Mouse (Mus musculus) frontal cortex, postnatal 10 days (tissue): Measurements from ENCODE around the gene Clmn.

Experiments used
- DNase-seq, 2 experiments: peaks; one replicate each; pipeline ENCODE4 v3.0.0; 2022; ENCODE audit warnings: low spot score in 2 of 2, mixed read lengths in 1 of 2

The Clmn gene

DNA sequence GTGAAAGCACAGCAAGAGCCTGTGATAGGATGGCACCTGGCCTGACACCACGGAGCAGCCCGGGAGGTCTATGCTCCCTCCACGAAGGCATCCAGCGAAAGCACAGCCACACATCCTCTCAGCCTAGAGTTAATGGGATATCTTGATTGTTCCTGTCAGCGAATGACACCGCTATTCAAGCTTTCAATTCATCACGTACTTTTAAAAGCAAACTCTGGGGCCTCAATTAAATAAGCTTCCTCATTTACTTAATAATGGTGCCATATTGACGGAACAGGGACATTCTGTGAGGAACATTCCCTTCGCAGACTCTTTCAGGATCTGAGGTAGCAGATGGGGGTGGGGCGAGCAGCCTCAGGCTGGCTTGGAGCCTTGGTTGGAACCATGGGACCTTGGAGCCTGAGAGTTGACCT lies 14.7 kb upstream of the Clmn start:
- no peak for DNase-seq

DNA sequence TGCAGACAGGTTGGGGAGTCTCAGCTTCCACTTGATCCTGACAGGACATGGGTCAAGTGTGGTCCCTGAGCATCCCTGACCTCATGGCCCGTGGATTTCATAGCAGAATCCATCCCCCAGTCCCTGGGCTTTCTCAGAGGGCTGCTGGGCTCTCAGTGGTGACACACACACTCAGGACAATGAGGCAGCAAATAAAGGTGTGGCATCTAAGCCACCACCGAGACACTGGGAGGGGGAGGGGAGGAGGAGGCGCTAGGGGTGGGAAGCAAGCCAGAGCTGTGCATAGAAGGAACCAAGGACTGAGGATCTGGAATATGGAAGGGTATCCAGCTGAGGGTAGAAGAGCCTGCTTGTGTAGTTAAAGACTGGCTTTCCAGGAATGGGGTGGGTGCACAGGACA lies 11.2 kb upstream of the Clmn start:
- DNase-seq, result no peak

DNA sequence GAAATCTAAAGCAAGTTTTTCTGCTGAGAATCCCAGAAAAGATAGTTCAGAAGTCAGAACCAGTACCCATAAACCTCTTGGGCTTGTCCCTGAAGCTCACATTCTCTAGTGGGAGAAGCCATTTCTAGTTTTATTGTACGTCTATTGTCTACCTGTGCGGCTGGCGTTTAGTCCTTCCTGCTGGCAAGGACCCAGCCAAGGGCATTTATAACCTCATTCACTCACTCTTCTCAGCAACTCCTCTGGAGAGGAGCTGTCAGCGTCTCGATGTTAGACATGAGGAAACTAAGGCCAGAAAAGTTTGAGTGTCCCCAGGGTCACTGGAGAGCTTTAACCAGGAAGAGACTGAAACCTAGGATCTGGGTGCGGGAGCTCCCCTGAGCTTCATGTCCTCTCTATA lies 7.1 kb upstream of the Clmn start:
- no peak for DNase-seq

DNA sequence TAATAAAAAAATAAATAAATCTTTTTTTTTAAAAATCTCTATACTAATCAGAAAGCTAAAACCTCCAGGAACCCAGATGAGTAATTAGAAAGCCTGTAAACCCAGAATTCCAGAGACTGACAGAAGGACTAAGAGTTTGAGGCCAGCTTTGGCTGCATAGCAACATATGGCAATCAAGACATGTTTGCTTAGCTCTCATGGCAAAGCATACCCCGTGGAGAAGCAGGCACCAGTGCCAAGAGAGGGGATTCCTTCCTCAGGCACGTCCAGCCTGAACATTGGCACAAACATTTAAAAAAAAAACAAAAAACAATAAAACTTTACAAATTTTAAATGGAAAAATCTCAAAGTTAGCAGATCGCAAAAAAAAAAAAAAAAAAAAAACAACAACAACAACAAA lies 4.9 kb upstream of the Clmn start:
- DNase-seq, result no peak

DNA sequence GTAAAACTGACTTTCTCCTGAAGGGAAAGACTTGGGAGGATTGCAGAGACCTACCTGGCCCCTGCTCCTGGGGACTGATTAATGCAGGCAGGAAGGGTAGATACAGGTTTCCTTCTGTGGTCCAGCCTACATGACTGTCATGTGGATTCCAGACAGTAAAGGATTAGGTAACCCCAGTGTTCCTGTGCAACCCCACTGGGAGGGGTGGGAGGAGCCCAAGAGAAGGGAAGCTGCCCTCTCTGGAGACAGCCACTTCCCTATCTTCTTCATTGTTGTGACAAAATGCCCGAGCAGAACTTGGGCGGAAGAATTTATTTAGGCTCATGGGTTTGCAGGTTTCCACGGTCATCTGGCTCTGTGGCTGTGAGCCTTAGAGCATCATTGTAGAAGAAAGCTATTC lies 3.6 kb upstream of the Clmn start:
- DNase-seq, result no peak

DNA sequence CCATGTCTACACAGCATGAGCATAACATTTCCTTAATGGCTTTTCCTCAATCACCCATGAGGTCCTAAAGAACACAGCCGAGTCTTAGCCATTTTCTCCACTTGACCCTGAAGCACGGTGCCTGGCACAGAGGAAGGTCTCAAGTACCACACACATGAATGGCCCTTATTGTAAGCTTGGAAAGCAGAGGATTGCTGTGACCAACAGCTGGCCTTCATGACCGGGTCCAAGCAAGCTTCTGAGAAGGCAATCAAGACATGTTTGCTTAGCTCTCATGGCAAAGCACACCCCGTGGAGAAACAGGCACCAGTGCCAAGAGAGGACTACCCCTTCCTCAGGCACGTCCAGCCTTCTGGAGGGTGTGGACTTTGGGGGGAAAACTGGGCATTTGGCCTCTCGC lies 3.0 kb upstream of the Clmn start:
- no peak for DNase-seq

DNA sequence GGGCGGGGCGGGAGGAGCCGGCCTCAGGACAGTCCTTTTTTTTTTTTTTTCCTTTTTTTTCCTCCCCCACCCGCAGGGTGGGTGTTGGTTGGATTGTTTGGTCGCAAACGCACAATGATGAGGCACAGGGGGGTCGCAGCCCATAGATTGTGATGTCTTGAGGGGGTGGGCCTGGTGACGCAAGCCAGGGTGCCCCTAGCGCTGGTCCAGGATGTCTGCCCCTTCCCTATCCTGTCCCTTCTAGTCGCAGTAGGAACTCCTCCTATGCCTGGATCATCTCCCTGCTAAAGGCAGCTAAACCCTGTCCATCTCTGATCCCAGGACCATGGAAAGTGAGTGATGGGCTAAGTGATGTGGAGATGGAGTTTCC lies 275 bp upstream of the Clmn start:
- no peak for DNase-seq

DNA sequence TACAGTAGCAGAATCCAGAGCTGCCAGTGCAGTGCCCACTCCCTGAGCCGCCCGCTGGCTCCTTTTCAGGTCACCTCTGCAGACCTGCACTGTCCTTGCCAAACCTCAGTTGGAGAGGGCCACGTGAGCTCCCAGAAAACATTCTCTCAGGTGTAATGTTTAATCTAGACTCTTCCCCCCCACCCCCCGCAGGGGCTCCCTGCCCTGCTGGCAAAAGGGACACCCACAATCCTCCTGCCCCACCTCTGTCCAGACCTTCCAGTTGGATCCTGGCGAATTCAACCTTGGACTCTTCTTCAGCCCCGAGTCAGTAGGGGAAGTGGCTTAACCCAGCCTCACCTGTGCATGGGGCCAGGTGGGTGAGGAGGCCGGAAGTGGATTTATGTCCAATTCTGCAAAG lies 1.2 kb downstream of the Clmn start:
- no peak for DNase-seq

DNA sequence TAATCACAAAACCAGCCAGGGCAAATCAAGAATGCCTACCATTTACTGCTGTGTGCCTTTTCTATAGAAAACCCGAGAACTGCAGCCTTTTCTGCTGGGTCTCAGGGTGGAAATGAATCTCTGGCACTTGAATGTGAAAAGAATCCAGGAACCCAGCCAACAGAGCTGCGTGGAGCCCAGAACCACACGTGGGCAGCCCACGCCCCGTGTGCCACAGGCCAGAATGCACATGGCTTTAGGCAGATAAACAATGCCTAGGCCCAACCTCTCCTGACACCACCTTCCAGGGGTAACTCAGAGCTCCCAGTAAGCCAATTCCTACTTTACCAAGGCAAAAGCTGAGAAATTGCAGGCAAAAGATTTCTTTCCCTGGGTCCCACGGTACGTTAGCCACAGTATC lies 5.7 kb downstream of the Clmn start:
- DNase-seq, result no peak

DNA sequence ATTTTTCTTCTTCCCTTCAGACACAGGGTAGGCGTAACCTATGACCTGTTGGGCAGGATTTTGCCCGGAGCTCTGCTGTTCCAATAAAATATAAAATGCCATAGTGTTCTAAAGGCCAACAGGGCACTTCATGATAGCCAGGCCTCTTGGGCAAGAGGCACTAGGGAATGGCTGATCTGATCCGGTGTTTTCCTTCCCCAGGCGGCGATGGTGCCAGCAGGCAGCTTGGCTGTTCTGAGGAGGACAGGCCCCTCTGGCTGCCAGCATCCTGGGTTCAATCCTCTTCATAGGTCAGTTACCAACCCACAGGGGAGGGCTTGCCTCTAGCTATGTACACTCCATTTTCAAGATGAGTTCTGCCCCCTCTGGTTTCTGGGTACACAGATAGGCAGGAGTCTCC lies 6.1 kb downstream of the Clmn start:
- DNase-seq, result no peak

DNA sequence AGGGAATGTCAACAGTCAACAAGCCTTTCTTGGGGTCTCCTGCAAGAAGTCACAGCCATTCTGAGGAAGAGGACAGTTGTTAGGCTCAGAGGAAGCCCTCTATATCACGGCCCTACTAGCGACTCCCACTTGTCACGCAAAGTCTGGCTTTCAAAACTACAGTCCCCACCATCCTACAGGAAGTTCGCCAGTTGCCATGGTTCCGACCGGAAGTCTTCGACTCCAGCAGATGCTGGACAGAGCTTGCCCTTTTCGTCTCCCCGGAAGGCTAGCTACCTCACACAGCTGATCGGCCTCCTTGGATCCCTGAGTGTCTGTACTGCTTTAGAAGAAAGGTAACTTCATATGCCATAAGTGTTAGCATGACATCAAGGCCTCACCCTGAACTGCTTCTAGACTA lies 7.3 kb downstream of the Clmn start:
- DNase-seq, result no peak

DNA sequence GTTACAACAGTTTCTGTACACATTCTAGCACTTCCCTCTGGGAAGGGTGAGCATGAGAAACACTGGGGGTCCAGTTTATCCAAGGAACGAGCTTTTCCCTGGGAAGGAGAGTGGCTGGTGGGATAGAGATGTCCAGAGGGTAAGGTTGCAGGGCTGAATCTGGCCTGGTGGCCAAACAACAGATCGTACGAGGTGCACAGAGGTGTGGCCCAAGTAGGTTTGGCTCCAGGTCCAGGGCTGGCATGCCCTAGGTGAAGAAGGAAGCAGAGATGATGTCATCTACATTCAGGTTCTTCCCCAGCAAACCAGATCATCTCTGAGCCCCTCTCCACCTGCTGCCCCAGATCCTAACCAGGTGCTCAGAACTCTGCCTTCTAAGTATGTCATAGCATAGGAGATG lies 8.3 kb downstream of the Clmn start:
- no peak for DNase-seq

DNA sequence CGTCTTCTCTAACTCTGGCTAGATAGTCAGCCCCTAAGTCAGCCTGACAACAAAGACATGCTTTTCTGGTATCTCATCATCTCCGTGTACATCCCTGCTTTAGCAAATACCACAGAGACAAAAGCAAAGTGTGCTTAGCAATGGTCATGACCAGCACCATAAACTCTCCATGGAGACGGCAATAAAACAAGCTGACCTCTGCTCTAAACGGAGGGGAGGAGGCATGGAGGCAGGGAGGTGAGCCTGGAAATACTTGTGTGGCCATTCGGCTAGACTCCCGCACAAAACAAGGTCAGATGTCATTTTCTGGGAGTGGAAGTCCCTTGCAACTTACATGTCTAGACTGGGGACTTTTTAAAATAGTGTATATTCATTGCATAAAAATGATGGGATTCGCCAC lies 9.3 kb downstream of the Clmn start:
- DNase-seq, result no peak

DNA sequence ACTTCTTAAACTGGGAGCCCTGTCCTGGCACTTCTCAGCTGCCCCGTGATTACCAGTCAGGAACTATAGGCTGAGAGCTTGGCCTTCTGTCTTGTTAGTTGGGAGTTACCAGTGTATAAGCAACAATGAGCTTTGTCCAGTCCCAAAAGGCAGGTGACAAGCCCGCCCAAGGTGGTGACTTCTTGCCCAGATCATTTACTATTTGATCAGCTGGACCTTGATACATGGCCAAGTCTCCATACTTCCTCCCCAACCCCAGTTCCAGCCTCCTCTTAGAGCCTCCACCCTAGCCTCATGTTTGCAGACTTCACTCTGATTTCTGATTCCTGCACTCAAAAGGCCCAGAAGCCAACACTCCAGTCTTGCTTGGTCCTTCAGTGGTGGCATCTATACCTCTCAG lies 10.1 kb downstream of the Clmn start:
- DNase-seq, result no peak

DNA sequence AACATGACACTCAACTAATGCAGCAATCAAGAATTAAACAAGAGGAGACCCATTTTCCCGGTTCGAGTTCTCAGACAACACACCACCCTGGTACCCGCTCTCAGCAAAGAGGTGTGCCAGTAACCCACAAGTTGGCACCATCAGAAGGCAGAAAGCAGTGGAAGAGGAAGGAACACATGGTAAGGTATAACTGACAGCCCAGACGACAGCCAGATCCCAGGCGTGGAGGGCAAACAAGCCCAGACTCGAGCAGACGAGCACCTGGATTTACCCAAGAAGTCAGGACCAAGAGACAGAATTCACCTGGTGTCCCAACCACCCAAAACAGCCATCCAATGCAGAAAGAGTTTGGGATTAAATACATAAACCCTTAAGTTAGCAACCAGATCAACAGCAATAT lies 11.5 kb downstream of the Clmn start:
- no peak for DNase-seq

DNA sequence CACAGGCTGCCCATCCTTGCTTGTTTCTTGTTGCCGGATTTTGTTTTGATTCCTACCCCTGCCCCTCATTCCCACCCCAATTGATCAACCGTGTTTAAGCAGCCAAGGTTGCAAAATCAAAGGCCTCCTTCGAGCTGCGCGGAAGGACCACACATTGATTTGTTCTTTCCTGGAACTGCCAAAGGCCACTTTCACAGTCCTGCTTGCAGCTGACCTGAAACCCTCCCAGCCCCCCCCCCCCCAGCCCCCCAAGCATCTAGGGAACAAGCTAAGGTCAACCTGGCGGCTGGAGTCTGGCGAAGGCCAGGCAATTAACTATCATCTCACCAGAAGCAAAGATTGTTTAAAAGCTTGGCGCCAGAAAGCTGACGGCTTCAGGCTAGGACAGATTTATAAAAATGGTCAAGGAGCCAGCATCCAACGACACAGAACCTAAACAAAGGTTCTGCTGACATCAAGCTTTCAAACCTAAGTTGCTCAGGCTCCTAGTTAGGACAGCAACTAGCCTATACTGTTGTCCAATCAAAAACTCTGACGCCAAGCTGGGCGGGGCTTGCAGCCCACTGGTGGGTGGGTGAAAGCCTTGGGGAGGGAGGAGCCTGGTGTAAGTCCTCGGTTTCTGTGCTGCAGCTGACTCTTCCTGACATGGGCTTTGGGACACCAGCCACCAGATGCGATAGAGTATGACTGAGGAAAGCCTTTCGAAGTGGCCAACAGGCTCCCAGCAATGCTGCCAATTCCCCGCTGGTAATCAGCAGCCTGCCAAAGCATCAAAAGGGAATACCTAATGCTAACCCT lies 13.0 kb downstream of the Clmn start:
- DNase-seq, result peak in 1 of 2 experiments; percentile 33

DNA sequence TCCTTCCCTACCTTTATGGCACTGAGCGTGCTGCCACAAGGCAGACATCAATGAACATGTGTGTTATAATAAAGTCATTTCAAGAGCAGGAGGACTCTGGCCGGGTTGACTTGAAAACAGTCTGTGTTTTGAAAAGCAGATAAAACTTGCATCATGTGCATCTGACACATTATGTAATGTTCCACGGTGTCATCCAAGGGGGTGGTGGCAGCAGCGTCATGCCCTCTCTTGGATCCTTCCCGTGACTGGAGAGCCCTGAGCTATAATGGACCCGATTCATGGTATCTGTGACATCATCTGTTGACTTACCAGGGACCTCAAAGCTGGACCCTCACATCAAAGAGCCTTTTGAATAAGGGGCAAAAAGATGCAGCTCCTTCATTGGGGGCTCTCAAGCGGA lies 14.8 kb downstream of the Clmn start:
- DNase-seq, result no peak

DNA sequence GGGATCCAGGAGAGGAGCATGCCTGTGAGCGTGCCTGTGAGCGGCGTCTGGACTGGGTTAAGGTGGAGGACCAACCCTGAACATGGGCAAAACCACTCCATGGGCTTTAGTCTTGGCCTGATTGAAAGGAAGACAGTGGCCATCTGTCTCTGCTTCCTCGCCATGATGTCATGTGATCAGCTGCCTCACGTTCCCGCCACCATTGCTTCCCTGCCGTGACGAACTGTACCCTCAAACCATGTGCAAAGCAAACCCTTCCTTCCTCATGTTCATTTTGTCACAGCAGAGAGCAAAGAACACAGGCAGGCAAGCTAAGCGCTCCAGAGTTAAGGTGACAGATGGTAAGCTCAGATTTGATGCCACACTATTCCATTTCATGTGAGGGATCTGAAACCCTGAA lies 16.2 kb downstream of the Clmn start:
- no peak for DNase-seq

DNA sequence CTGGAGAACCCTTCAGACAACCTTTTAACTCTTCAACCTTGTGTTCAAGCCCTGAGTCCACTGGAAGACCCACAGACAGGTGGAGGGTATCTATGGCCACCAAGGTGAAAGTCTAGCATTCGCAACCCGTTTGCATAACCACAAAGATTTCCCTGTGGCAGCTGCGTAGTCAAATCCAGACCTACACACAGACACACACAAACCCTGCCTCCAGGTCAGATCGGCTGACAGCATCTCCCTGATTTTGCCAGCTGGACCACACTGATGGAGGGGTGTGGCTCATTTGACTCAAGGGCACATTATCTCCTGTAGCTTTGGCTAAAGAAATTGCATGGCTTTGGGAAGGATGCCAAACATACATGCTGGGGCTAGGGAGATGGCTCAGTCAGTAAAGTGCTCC lies 17.6 kb downstream of the Clmn start:
- no peak for DNase-seq

DNA sequence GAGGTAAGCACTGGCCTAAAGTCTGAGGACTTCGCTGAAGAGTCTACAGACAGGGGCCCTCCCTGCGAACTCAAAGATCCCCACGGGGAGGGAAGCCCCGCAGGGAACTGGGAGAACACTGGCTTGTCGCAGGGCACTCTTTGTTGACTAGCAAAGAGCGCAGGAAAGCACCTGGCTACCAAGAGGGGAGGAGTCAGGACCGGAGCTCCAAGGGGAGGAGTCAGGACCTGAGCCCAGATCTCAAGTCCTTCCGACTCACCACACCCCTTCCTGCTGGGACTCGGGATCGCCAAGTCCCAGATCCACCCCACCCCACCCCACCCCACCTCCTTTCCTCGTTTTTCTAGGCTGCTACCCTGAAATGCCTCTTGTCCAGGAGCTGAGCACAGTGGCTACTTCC lies 19.2 kb downstream of the Clmn start:
- no peak for DNase-seq

DNA sequence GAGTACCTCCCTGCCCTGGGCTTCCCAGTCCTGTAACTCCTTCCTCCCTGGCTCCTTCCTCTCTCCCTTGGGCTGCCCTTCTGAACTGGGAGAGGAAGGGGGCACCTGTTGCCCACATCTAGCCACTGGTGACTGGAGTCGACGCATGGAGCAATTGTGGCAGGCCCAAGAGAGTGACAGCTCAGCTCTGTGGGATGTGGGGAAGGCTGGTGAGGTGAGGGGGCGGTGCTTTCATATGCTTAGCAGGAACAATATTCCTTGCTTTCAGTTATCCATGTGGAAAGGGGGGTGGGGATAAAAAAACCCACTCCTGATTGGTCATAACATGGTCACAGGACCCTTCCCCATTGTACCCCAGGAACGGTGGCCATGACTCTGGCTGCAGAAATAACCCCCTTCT lies 19.9 kb downstream of the Clmn start:
- no peak for DNase-seq

DNA sequence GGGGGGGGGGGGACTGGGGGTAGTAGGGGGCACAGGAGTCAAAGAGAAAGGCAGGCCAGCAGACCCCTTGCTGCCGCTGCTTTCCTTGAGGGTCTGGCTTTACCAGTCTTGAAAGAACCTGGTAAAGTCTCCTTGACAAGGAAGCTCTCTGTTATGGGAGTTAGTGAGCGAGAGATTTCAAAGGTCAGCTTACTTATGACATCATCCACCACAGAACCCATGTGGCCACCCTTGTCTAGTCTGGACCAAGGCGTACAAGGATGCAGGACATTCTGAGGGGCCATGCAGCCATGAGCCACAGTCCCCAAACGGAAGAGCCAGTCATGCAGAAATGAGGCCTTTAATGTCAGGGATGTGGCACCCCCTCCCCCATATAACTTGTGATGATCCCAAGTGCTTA lies 20.6 kb downstream of the Clmn start:
- no peak for DNase-seq

DNA sequence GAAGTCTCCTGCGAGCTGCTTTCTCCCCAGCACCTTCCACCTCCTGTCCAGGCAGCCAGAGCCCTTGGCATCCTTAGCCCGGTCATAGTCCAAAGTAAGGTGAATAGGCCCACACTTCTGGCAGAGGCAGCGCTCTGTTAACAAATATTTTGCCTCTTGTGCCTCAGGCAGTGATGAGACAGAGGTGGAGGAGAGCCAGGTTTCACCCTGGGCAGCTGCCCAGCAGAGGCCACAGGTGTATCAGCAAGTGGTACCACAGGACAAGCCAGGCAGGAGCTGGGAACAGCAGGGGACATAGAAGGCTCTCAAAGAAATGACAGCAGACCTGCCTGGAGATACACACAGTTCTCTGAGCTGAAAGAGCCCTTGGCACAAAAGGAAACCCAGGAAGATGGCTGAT lies 23.6 kb downstream of the Clmn start:
- no peak for DNase-seq

DNA sequence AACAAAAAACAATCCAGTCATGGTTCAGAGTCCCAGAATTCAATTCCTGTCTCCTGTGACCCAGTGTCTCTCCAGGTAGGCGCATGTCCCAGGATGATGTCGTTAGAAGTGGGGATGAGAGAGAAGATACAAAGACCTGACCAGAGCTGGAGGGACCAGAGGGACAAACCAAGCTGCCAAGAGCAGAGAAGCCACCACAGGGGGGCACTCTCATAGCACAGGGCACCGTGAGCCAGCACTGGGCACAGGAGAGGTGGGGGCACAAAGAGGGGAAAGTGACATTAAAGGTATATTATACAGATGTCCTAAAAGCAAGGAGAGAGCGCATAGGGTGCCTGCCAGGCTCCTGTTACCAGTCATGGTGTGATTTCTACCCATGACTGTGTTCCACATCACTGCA lies 25.9 kb downstream of the Clmn start:
- DNase-seq, result peak in 1 of 2 experiments; percentile 34
